Mouse (Mus musculus) heart, adult 2 months (tissue): ENCODE data around the gene Gm47996. TPM values are rescaled to one million over a fixed set of nuclear protein-coding genes. Genes with fewer than 3 reads are reported as not detected.

ENCODE experiments used
- DNase-seq, 2 experiments: peaks; one replicate each; pipeline ENCODE4 v3.0.0; 2021
- H3K27ac ChIP-seq: fragments of 200-600 bp; 2 replicates; pipeline ENCODE4 v1.8.1; 2022
- H3K27me3 ChIP-seq: fragments of 200-500 bp; 2 replicates; pipeline ENCODE4 v1.6.1; 2012; ENCODE audit warnings: mild to moderate bottlenecking, low read length, inconsistent platforms, mixed read lengths; ENCODE audit not compliant: control insufficient read depth, insufficient read depth
- H3K36me3 ChIP-seq: fragments of 200-500 bp; 2 replicates; pipeline ENCODE4 v1.6.1; 2012; ENCODE audit warnings: low read length, inconsistent platforms; ENCODE audit not compliant: control insufficient read depth, insufficient read depth
- H3K4me1 ChIP-seq: fragments of 200-500 bp; 2 replicates; pipeline ENCODE4 v1.6.1; 2011; ENCODE audit warnings: low read length; ENCODE audit not compliant: control insufficient read depth, insufficient read depth
- H3K4me3 ChIP-seq: fragments of 200-600 bp; 2 replicates; pipeline ENCODE4 v1.8.1; 2022
- H3K79me2 ChIP-seq: fragments of 200-500 bp; replicated peaks from 2 replicates; pipeline ENCODE4 v1.6.1; 2012; ENCODE audit warnings: mild to moderate bottlenecking, inconsistent platforms, low read length, moderate library complexity, mixed read lengths; ENCODE audit not compliant: control insufficient read depth, insufficient read depth
- H3K9ac ChIP-seq: fragments of 200-500 bp; 2 replicates; pipeline ENCODE4 v1.6.1; 2012; ENCODE audit warnings: low read depth, mild to moderate bottlenecking, control low read depth, inconsistent platforms, low read length, mixed read lengths
- CTCF ChIP-seq: fragments of 200-600 bp; IDR thresholded peaks from 2 replicates; pipeline ENCODE4 v1.8.1; 2022; ENCODE audit warnings: antibody characterized with exemption, mild to moderate bottlenecking, moderate library complexity
- EP300 ChIP-seq: fragments of 200-500 bp; IDR thresholded peaks from 2 replicates; pipeline ENCODE4 v1.6.1; 2011; ENCODE audit warnings: low read depth, low read length, control low read depth; ENCODE audit not compliant: insufficient read depth
- POLR2A ChIP-seq: fragments of 200-500 bp; IDR thresholded peaks from 2 replicates; pipeline ENCODE4 v1.6.1; 2011; ENCODE audit warnings: mild to moderate bottlenecking, low read depth, low read length, control low read depth; ENCODE audit not compliant: insufficient read depth
- WGBS: fragments of 180-500 bp; shearing (Covaris S2); methylation state at CpG from one replicate; pipeline ENCODE4 v1.1.7; 2018; 5-methylcytosine and 5-hydroxymethylcytosine counted together
- intact Hi-C: fragments of 180-260 bp; cut with DNase I; formaldehyde crosslinking; loops from one replicate; pipeline ENCODE4 v1.15.1; 2025
- polyA plus RNA-seq: library from polyadenylated mRNA; depleted of rRNA; stranded (reverse); fragments of >200 nt; gene quantifications from 2 replicates; pipeline ENCODE4 v1.2.3, GENCODE M21; 2012
- total RNA-seq, 2 experiments: library from RNA; stranded (reverse); gene quantifications; 2 replicates each; pipeline ENCODE4 v1.2.3; 2021

The Gm47996 gene
- total and polyA plus RNA-seq, 3 experiments, result not detected

GRCm38 (mm10) chr1:151233756-151234155, 23.8 kb downstream of the Gm47996 start:
- no peak overlapping the region for H3K9ac ChIP-seq
- TF ChIP-seq CTCF (no peak), POLR2A (no peak), EP300 (no peak)
- intact Hi-C loops, result no loop called here
- no peak overlapping the region for H3K4me3 ChIP-seq
- H3K27ac ChIP-seq, result no peak overlapping the region
- H3K36me3 ChIP-seq, result no peaks in the 10 kb centered on the region
- DNase-seq, result no peak
- no peaks in the 10 kb centered on the region for H3K27me3 ChIP-seq
- 52% methylated on average over 3 of the region's 3 CpGs for WGBS
- H3K4me1 ChIP-seq, result peaks cover 6% of the 10 kb centered on the region
- no peaks in the 10 kb centered on the region for H3K79me2 ChIP-seq

GRCm38 (mm10) chr1:151235574-151235973, 25.6 kb downstream of the Gm47996 start:
- no peak for TF ChIP-seq EP300
- TF ChIP-seq POLR2A, result no peak
- no peak for TF ChIP-seq CTCF
- 63% methylated on average over 2 of the region's 2 CpGs for WGBS
- peaks cover 8% of the 10 kb centered on the region for H3K4me1 ChIP-seq
- H3K4me3 ChIP-seq, result no peak overlapping the region
- H3K27me3 ChIP-seq, result no peaks in the 10 kb centered on the region
- no peaks in the 10 kb centered on the region for H3K79me2 ChIP-seq
- H3K36me3 ChIP-seq, result no peaks in the 10 kb centered on the region
- H3K9ac ChIP-seq, result no peak overlapping the region
- H3K27ac ChIP-seq, result peak overlapping the region; percentile 67
- intact Hi-C loops, result loop anchor here (5.0 kb wide), 1 partner anchor 107 kb away; the partner anchor contains the start of gene Ivns1abp
- DNase-seq, result no peak

- H3K9ac ChIP-seq, result no peak overlapping the region
- peak overlapping the region; percentile 67 for H3K27ac ChIP-seq
- no peaks in the 10 kb centered on the region for H3K79me2 ChIP-seq
- no peaks in the 10 kb centered on the region for H3K36me3 ChIP-seq
- TF ChIP-seq POLR2A, result no peak
- 0 out of 2 replicates have a peak, but pooled peaks have one; percentile 15 for TF ChIP-seq EP300
- peaks cover 8% of the 10 kb centered on the region for H3K4me1 ChIP-seq
- intact Hi-C loops, result loop anchor here (5.0 kb wide), 1 partner anchor 106 kb away; the partner anchor contains the start of gene Ivns1abp
- peak; percentile 57 to 69 for DNase-seq
- 35% methylated on average over 13 of the region's 13 CpGs for WGBS
- H3K27me3 ChIP-seq, result no peaks in the 10 kb centered on the region
- H3K4me3 ChIP-seq, result no peak overlapping the region
Observed at GRCm38 (mm10) chr1:151236141-151236930, 26.4 kb downstream of the Gm47996 start.

- intact Hi-C loops, result loop anchor here (5.0 kb wide), 1 partner anchor 105 kb away; the partner anchor contains the start of gene Ivns1abp
- WGBS, result 82% methylated on average over 3 of the region's 3 CpGs
Observed at GRCm38 (mm10) chr1:151237780-151238179, 27.8 kb downstream of the Gm47996 start.

GRCm38 (mm10) chr1:151243332-151243731, 33.4 kb downstream of the Gm47996 start:
- WGBS, result 73% methylated on average over 4 of the region's 4 CpGs
- TF ChIP-seq EP300 (no peak), POLR2A (no peak), CTCF (no peak)
- DNase-seq, result no peak
- H3K4me1 ChIP-seq, result peaks cover 2% of the 10 kb centered on the region; the same call in 1 of the 2 replicates
- no peaks in the 10 kb centered on the region for H3K27me3 ChIP-seq
- intact Hi-C loops, result no loop called here
- no peak overlapping the region for H3K9ac ChIP-seq
- no peaks in the 10 kb centered on the region for H3K79me2 ChIP-seq
- H3K36me3 ChIP-seq, result no peaks in the 10 kb centered on the region
- H3K27ac ChIP-seq, result no peak overlapping the region
- no peak overlapping the region for H3K4me3 ChIP-seq

More at GRCm38 (mm10) chr1:151237780-151238179, 27.8 kb downstream of the Gm47996 start:
- H3K27ac ChIP-seq, result no peak overlapping the region
- peaks cover 8% of the 10 kb centered on the region for H3K4me1 ChIP-seq
- no peaks in the 10 kb centered on the region for H3K79me2 ChIP-seq
- no peaks in the 10 kb centered on the region for H3K36me3 ChIP-seq
- TF ChIP-seq CTCF, result no peak
- no peak for TF ChIP-seq EP300
- no peak for TF ChIP-seq POLR2A
- H3K9ac ChIP-seq, result no peak overlapping the region
- H3K4me3 ChIP-seq, result no peak overlapping the region
- DNase-seq, result no peak
- no peaks in the 10 kb centered on the region for H3K27me3 ChIP-seq

- no peaks in the 10 kb centered on the region for H3K79me2 ChIP-seq
- H3K4me1 ChIP-seq, result peaks cover 2% of the 10 kb centered on the region; the same call in 1 of the 2 replicates
- TF ChIP-seq POLR2A (no peak), CTCF (no peak), EP300 (no peak)
- H3K36me3 ChIP-seq, result no peaks in the 10 kb centered on the region
- H3K4me3 ChIP-seq, result no peak overlapping the region
- no peaks in the 10 kb centered on the region for H3K27me3 ChIP-seq
- DNase-seq, result no peak
- H3K9ac ChIP-seq, result no peak overlapping the region
- 92% methylated on average over 5 of the region's 5 CpGs for WGBS
- intact Hi-C loops, result no loop called here
- H3K27ac ChIP-seq, result no peak overlapping the region
Observed at GRCm38 (mm10) chr1:151244013-151244412, 34.1 kb downstream of the Gm47996 start.
